Mouse (Mus musculus): ENCODE measurements around the gene Chrdl1. TPM values are rescaled to one million over a fixed set of nuclear protein-coding genes. Genes with fewer than 3 reads are reported as not detected.

Gene Chrdl1
- total and polyA plus RNA-seq, 2 experiments from 2014 or later, result 3.2 to 3.6 TPM

- no peaks in the 10 kb centered on the region for H3K36me3 ChIP-seq (ENCODE audit: insufficient read depth, low read length)
- H3K9ac ChIP-seq (replicated peaks; ENCODE audit: low read length), result no peak overlapping the region
- TF ChIP-seq CTCF (IDR thresholded peaks at IDR 0.05; ENCODE audit: low read depth), result peak; percentile 51
- no peaks in the 10 kb centered on the region for H3K4me1 ChIP-seq (ENCODE audit: insufficient read depth, low read length)
- H3K9me3 ChIP-seq (ENCODE audit: low read length), result no peaks in the 10 kb centered on the region
- H3K4me3 ChIP-seq (ENCODE audit: low read length), result no peak overlapping the region
- no peaks in the 10 kb centered on the region for H3K27me3 ChIP-seq (ENCODE audit: insufficient read depth, low read length)
- 44% methylated on average over 5 of the region's 5 CpGs for WGBS
- no peak for ATAC-seq
- peak; percentile 5 for DNase-seq (ENCODE audit: low spot score)
- no peak overlapping the region for H3K27ac ChIP-seq
- no peak overlapping the region for H3K4me2 ChIP-seq (ENCODE audit: low read depth, low read length)
These were observed 118.9 kb downstream of the Chrdl1 start for GRCm38 (mm10) chrX:143275202-143275601.

- no peak overlapping the region for H3K4me3 ChIP-seq (ENCODE audit: low read length)
- DNase-seq (ENCODE audit: low spot score), result no peak
- no peaks in the 10 kb centered on the region for H3K9me3 ChIP-seq (ENCODE audit: low read length)
- H3K27me3 ChIP-seq (ENCODE audit: insufficient read depth, low read length), result no peaks in the 10 kb centered on the region
- no peak for ATAC-seq
- no peak overlapping the region for H3K4me2 ChIP-seq (ENCODE audit: low read depth, low read length)
- H3K27ac ChIP-seq, result no peak overlapping the region
- no peaks in the 10 kb centered on the region for H3K36me3 ChIP-seq (ENCODE audit: insufficient read depth, low read length)
- no peak for TF ChIP-seq CTCF (IDR thresholded peaks at IDR 0.05; ENCODE audit: low read depth)
- H3K4me1 ChIP-seq (ENCODE audit: insufficient read depth, low read length), result no peaks in the 10 kb centered on the region
- H3K9ac ChIP-seq (replicated peaks; ENCODE audit: low read length), result no peak overlapping the region
These were observed 143.4 kb downstream of the Chrdl1 start for GRCm38 (mm10) chrX:143250709-143251108.

Other genes with a start within 250 kb of the Chrdl1 start
- 188 and 195 TPM in 2 replicates for gene Pak3, start 124.3 kb upstream of the Chrdl1 start, total RNA-seq (2014; rRNA removed)
- gene Pak3, start 124.3 kb upstream of the Chrdl1 start, polyA plus RNA-seq (2015; fragmentation: Nextera tagmentation; extraction: Ambion mirVana), result 207 and 224 TPM in 2 replicates